Mouse (Mus musculus) brain, embryonic 14.5 days (tissue): Measurements from ENCODE around the gene Tmem82.

ENCODE experiments used
- CTCF ChIP-seq: fragments of 200-500 bp; IDR thresholded peaks from 2 replicates; pipeline ENCODE4 v1.5.1; 2012; ENCODE audit warnings: inconsistent platforms, mild to moderate bottlenecking, moderate library complexity, borderline replicate concordance; ENCODE audit not compliant: insufficient read depth, insufficient read length; ENCODE audit errors: extremely low read depth
- POLR2A ChIP-seq: fragments of 200-500 bp; IDR thresholded peaks from 2 replicates; pipeline ENCODE4 v1.6.1; 2012; ENCODE audit warnings: mild to moderate bottlenecking, inconsistent platforms, borderline replicate concordance; ENCODE audit not compliant: poor library complexity, insufficient read depth, insufficient read length, severe bottlenecking; ENCODE audit errors: extremely low read depth

DNA sequence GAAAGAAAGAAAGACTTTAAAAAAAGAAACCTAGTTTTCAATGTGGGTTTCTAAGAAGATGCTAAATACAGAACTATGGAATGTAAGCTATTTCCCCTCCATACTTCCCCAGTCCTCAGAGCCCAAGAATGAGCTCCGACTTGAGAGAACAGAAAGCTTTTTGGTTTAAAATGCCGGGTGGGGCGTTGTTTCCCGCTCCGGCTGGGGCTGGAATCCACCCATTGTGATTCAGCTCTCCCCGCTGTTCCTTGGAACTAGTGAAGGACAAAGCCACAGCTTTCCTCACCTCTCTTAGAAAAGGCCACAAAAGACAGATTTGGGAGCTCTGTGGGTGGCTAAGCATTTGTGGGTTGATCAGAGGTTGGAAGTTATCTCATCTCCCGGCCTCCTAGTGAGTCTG, 53.1 kb downstream of the Tmem82 start:
- TF ChIP-seq CTCF (no peak), POLR2A (no peak)
